Mouse (Mus musculus) granulocyte monocyte progenitor cell, adult 5-6 weeks (primary cell): ENCODE data around the gene Olfr1105. TPM values are rescaled to one million over a fixed set of nuclear protein-coding genes. Genes with fewer than 3 reads are reported as not detected.

Experiments used
- ATAC-seq: replicated peaks from 2 replicates; pipeline ENCODE4 v1.8.0; 2016; ENCODE audit warnings: mild to moderate bottlenecking, moderate TSS enrichment, inconsistent platforms; ENCODE audit not compliant: poor library complexity, severe bottlenecking
- total RNA-seq, 2 experiments: library from RNA; stranded (forward) in 1 of 2; stranded (reverse) in 1 of 2; fragments of 200-712, 200-1000 nt in 1 of 2; fragments of >200 nt in 1 of 2; fragmentation: Nextera tagmentation in 1 of 2; gene quantifications; 2 replicates each; pipeline ENCODE4 v1.2.3; 2014 to 2017

Olfr1105 gene
- total RNA-seq (2014; fragmentation: Nextera tagmentation) (not detected in 2 replicates), total RNA-seq (2017) (not detected in 2 replicates)

DNA sequence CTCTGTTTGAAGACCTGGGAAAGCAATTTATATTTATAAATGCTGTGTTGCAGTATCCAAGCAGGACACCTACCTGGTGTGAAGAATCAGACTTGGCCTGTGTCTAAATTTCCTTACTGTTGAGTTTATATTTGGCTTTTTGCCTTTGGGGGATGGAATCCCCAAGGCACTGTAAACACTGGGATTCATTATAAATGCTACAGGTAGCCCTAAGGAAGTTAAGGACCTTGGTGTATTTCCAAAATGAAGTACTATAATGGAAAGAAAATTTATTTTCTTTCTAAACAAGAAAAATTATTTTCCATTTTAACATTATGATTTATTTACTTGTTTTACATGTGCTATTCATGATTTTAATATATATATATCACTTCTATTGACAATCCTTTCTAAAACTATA lies at the start of gene Olfr1105:
Gene Olfr1105 (minus strand): TSS at position 101 of the 400 bp plus-strand sequence.
- ATAC-seq = no peak

DNA sequence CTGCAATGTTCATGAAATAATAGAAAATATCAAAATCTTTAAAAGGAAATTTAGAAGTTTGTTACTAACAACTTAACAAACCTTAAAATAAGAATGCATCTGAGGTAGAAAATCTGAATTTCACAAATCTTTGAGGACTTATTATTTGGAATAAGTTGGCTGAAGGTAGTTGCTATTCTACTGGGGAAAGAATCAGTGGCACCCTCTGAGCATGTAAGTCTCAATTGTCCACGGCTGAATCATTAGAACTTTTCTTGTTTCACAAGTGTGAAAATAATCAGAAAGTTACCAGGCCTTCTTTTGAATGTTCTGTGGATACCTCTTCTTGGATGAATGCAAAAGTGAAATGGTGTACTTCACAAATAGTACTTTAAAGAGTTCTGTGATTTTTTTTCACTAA lies 39.4 kb upstream of the Olfr1105 start, which contains the start of gene Olfr1107:
Gene Olfr1107 (minus strand): TSS at position 101 of the 400 bp plus-strand sequence.
- ATAC-seq = no peak

DNA sequence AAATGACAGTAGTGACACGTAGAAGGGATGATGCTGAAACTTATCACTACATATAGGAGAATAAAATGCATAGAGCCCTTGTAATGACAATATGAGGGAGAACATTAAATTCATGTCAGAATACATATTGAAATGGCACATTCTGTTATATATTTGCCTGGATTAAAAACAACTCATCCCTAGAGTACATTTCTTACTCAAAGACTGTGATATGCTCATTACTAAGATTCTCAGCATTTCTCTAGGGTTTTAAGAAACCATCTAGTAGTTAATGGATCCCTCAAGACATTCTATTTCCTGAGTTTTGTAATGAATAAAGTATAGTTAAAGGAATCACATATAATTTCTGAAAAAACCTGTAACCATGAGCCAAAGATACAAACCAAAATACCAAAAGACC lies 15.8 kb upstream of the Olfr1105 start, which contains the start of gene Olfr1106:
Gene Olfr1106 (minus strand): TSS at position 101 of the 400 bp plus-strand sequence.
- ATAC-seq = no peak

DNA sequence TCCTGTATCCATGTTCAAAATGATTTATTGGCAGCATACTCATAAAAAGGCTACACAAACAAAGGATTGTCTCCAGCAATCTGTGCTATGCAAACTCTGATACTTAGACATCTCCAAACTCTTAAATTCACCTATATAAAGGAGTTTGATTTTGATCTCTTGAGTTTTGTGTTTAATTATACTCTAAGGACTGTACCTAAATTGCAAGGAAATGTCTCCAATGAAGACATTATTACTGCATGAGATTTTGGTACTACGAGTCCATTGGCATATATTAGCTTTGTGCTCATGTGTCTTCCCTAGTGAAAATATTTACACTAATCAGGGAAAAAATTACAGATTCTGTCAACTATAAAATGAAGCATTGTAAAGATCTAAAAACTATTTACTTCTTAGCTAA lies 9.4 kb downstream of the Olfr1105 start, which contains the start of gene Olfr1104:
Gene Olfr1104 (minus strand): TSS at position 101 of the 400 bp plus-strand sequence.
- ATAC-seq = no peak

DNA sequence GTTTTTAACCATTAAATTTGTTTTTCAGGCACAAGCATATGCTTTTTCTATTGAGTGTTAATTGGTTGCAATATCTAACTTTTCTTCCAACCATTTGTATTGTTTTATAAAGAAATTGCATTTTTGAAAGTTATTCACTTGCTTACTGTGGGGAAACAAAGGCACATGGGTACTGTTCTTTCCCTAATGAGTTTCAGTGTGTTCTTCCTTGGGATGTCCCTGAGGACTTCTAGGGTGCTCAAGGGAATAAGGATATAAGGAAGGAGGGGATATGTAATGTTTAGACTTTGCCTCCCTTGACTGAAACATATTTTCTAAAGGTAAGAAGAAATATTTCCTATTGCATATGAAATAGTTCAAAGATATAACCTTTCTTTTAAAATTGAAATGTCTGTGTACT lies 38.2 kb downstream of the Olfr1105 start, which contains the start of gene Olfr1102:
Gene Olfr1102 (plus strand): TSS at position 301 of the 400 bp plus-strand sequence.
- ATAC-seq = no peak

DNA sequence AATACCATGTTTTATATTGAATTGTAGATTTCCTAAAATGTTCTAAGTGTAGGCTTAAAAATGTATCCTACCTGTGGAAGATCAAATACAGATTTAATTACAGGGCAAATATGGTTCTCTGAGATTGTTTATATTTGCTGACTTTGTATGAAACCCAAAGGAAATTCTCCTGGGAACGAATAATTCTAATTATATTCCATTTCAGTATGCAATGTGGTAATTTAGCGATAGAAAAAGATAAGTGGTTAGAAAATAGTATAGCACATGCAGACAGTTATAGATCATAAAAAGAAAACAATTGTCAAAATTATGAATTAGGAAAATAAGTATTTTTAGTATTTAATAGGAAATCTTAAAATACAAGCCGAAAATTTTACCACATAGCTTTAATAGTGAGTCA lies 45.2 kb downstream of the Olfr1105 start, which contains the start of gene Olfr1101:
Gene Olfr1101 (minus strand): TSS at position 101 of the 400 bp plus-strand sequence.
- ATAC-seq = no peak

Other genes with a start within 250 kb of the Olfr1105 start
- gene Olfr141, start 226.5 kb downstream of the Olfr1105 start, total RNA-seq (2014; fragmentation: Nextera tagmentation) = not detected in 2 replicates
- gene Olfr141, start 226.5 kb downstream of the Olfr1105 start, total RNA-seq (2017) = not detected in 2 replicates
- not detected in 2 replicates for gene Olfr1094, start 211.9 kb downstream of the Olfr1105 start, total RNA-seq (2014; fragmentation: Nextera tagmentation)
- gene Olfr1094, start 211.9 kb downstream of the Olfr1105 start, total RNA-seq (2017) = not detected in 2 replicates
- gene Olfr1095, start 184.8 kb downstream of the Olfr1105 start, total RNA-seq (2014; fragmentation: Nextera tagmentation) = not detected in 2 replicates
- gene Olfr1095, start 184.8 kb downstream of the Olfr1105 start, total RNA-seq (2017) = not detected in 2 replicates
- not detected in 2 replicates for gene Gm13723, start 161.7 kb downstream of the Olfr1105 start, total RNA-seq (2014; fragmentation: Nextera tagmentation)
- not detected in 2 replicates for gene Gm13723, start 161.7 kb downstream of the Olfr1105 start, total RNA-seq (2017)
- gene Olfr1097, start 144.3 kb downstream of the Olfr1105 start, total RNA-seq (2014; fragmentation: Nextera tagmentation) = not detected in 2 replicates
- not detected in 2 replicates for gene Olfr1097, start 144.3 kb downstream of the Olfr1105 start, total RNA-seq (2017)
- gene Olfr1098, start 112.0 kb downstream of the Olfr1105 start, total RNA-seq (2014; fragmentation: Nextera tagmentation) = not detected in 2 replicates
- gene Olfr1098, start 112.0 kb downstream of the Olfr1105 start, total RNA-seq (2017) = not detected in 2 replicates
- not detected in 2 replicates for gene Olfr1099, start 75.8 kb downstream of the Olfr1105 start, total RNA-seq (2014; fragmentation: Nextera tagmentation)
- gene Olfr1099, start 75.8 kb downstream of the Olfr1105 start, total RNA-seq (2017) = not detected in 2 replicates
- gene Olfr1100, start 56.6 kb downstream of the Olfr1105 start, total RNA-seq (2014; fragmentation: Nextera tagmentation) = not detected in 2 replicates
- not detected in 2 replicates for gene Olfr1100, start 56.6 kb downstream of the Olfr1105 start, total RNA-seq (2017)
- gene Olfr1101, start 45.3 kb downstream of the Olfr1105 start, total RNA-seq (2014; fragmentation: Nextera tagmentation) = not detected in 2 replicates
- not detected in 2 replicates for gene Olfr1101, start 45.3 kb downstream of the Olfr1105 start, total RNA-seq (2017)
- gene Olfr1102, start 38.1 kb downstream of the Olfr1105 start, total RNA-seq (2014; fragmentation: Nextera tagmentation) = not detected in 2 replicates
- gene Olfr1102, start 38.1 kb downstream of the Olfr1105 start, total RNA-seq (2017) = not detected in 2 replicates
- not detected in 2 replicates for gene Olfr1104, start 9.5 kb downstream of the Olfr1105 start, total RNA-seq (2014; fragmentation: Nextera tagmentation)
- not detected in 2 replicates for gene Olfr1104, start 9.5 kb downstream of the Olfr1105 start, total RNA-seq (2017)
- gene Olfr1106, start 15.7 kb upstream of the Olfr1105 start, total RNA-seq (2014; fragmentation: Nextera tagmentation) = not detected in 2 replicates
- not detected in 2 replicates for gene Olfr1106, start 15.7 kb upstream of the Olfr1105 start, total RNA-seq (2017)
- not detected in 2 replicates for gene Olfr1107, start 39.3 kb upstream of the Olfr1105 start, total RNA-seq (2014; fragmentation: Nextera tagmentation)
- gene Olfr1107, start 39.3 kb upstream of the Olfr1105 start, total RNA-seq (2017) = not detected in 2 replicates
- gene Olfr1109, start 59.5 kb upstream of the Olfr1105 start, total RNA-seq (2014; fragmentation: Nextera tagmentation) = not detected in 2 replicates
- gene Olfr1109, start 59.5 kb upstream of the Olfr1105 start, total RNA-seq (2017) = not detected in 2 replicates
- gene Olfr259, start 78.0 kb upstream of the Olfr1105 start, total RNA-seq (2014; fragmentation: Nextera tagmentation) = not detected in 2 replicates
- not detected in 2 replicates for gene Olfr259, start 78.0 kb upstream of the Olfr1105 start, total RNA-seq (2017)
- not detected in 2 replicates for gene Olfr1110, start 103.8 kb upstream of the Olfr1105 start, total RNA-seq (2014; fragmentation: Nextera tagmentation)
- not detected in 2 replicates for gene Olfr1110, start 103.8 kb upstream of the Olfr1105 start, total RNA-seq (2017)
- not detected in 2 replicates for gene Olfr1111, start 116.1 kb upstream of the Olfr1105 start, total RNA-seq (2014; fragmentation: Nextera tagmentation)
- not detected in 2 replicates for gene Olfr1111, start 116.1 kb upstream of the Olfr1105 start, total RNA-seq (2017)
- gene Olfr1112, start 151.3 kb upstream of the Olfr1105 start, total RNA-seq (2014; fragmentation: Nextera tagmentation) = not detected in 2 replicates
- gene Olfr1112, start 151.3 kb upstream of the Olfr1105 start, total RNA-seq (2017) = not detected in 2 replicates
- gene Olfr1113, start 172.4 kb upstream of the Olfr1105 start, total RNA-seq (2014; fragmentation: Nextera tagmentation) = not detected in 2 replicates
- gene Olfr1113, start 172.4 kb upstream of the Olfr1105 start, total RNA-seq (2017) = not detected in 2 replicates
- gene Olfr1115, start 211.5 kb upstream of the Olfr1105 start, total RNA-seq (2014; fragmentation: Nextera tagmentation) = not detected in 2 replicates
- gene Olfr1115, start 211.5 kb upstream of the Olfr1105 start, total RNA-seq (2017) = not detected in 2 replicates
- gene Olfr1116, start 231.0 kb upstream of the Olfr1105 start, total RNA-seq (2014; fragmentation: Nextera tagmentation) = not detected in 2 replicates
- not detected in 2 replicates for gene Olfr1116, start 231.0 kb upstream of the Olfr1105 start, total RNA-seq (2017)